Mouse (Mus musculus) neural tube, embryonic 11.5 days (tissue): Measurements from ENCODE around the gene Speer4d. TPM values are rescaled to one million over a fixed set of nuclear protein-coding genes. Genes with fewer than 3 reads are reported as not detected.
A peak's percentile ranks its signal among the peaks of the same experiment; 100 is the strongest.
"Not testable (repeated sequence)": the region's sequence is repeated elsewhere in the genome, so short reads cannot be mapped to it uniquely, and the experiment has no call there.

Experiments
- ATAC-seq: fragments of 200-750 bp; cut with Nextera tagmentation; 2 replicates; pipeline ENCODE4 v1.8.0; 2017; ENCODE audit warnings: moderate number of reproducible peaks, mild to moderate bottlenecking, moderate TSS enrichment, moderate library complexity; ENCODE audit not compliant: insufficient read depth, low FRiP score, low TSS enrichment
- DNase-seq: peaks from one replicate; pipeline ENCODE4 v3.0.0-alpha.2; 2015; ENCODE audit warnings: low spot score
- H3K27ac ChIP-seq: fragments of 300-500 bp; sonication (generic); 2 replicates; pipeline ENCODE4 v1.5.1; 2014; ENCODE audit warnings: low read depth, mild to moderate bottlenecking, low read length
- H3K27me3 ChIP-seq: fragments of 300-500 bp; sonication (generic); 2 replicates; pipeline ENCODE4 v1.6.1; 2014; ENCODE audit warnings: mild to moderate bottlenecking, low read length, mixed read lengths; ENCODE audit not compliant: control insufficient read depth, insufficient read depth
- H3K36me3 ChIP-seq: fragments of 300-500 bp; sonication (generic); 2 replicates; pipeline ENCODE4 v1.6.1; 2014; ENCODE audit warnings: mild to moderate bottlenecking, low read length, moderate library complexity, mixed read lengths; ENCODE audit not compliant: control insufficient read depth, insufficient read depth
- H3K4me1 ChIP-seq: fragments of 300-500 bp; sonication (generic); 2 replicates; pipeline ENCODE4 v1.6.1; 2014; ENCODE audit warnings: low read length, mixed read lengths; ENCODE audit not compliant: control insufficient read depth, insufficient read depth
- H3K4me2 ChIP-seq: fragments of 300-500 bp; sonication (generic); 2 replicates; pipeline ENCODE4 v1.6.1; 2014; ENCODE audit warnings: low read depth, mild to moderate bottlenecking, moderate library complexity
- H3K4me3 ChIP-seq: fragments of 300-500 bp; sonication (generic); 2 replicates; pipeline ENCODE4 v1.5.1; 2014; ENCODE audit warnings: low read depth, low read length
- H3K9ac ChIP-seq: fragments of 300-500 bp; sonication (generic); 2 replicates; pipeline ENCODE4 v1.6.1; 2014; ENCODE audit warnings: mild to moderate bottlenecking, low read length
- H3K9me3 ChIP-seq: fragments of 300-500 bp; sonication (generic); 2 replicates; pipeline ENCODE4 v1.6.1; 2016; ENCODE audit warnings: low read length; ENCODE audit not compliant: control insufficient read depth
- WGBS: fragments of 180-500 bp; shearing (Covaris S2); extraction: QIAGEN DNeasy Blood & Tissue Kit; methylation state at CpG from one replicate; pipeline ENCODE4 v1.1.7; 2014; 5-methylcytosine and 5-hydroxymethylcytosine counted together
- polyA plus RNA-seq: library from polyadenylated mRNA; unstranded; fragments of >200 nt; fragmentation: Nextera tagmentation; extraction: Ambion mirVana; gene quantifications from 2 replicates; pipeline ENCODE4 v1.2.1, GENCODE M21; 2014

Speer4d gene
- polyA plus RNA-seq, 1 experiment from 2014 or later = not detected

- not testable (repeated sequence) for H3K9ac ChIP-seq, H3K9me3 ChIP-seq, ATAC-seq, H3K36me3 ChIP-seq, H3K4me1 ChIP-seq, H3K27me3 ChIP-seq, DNase-seq, H3K4me2 ChIP-seq, H3K27ac ChIP-seq, H3K4me3 ChIP-seq
- WGBS = 31% methylated on average over 5 of the region's 5 CpGs
These were observed 11.2 kb downstream of the Speer4d start for GRCm38 (mm10) chr5:15630068-15630467.

- not testable (repeated sequence) for H3K27ac ChIP-seq, H3K27me3 ChIP-seq, DNase-seq, H3K4me1 ChIP-seq, H3K4me2 ChIP-seq, H3K9ac ChIP-seq, H3K36me3 ChIP-seq, H3K4me3 ChIP-seq, H3K9me3 ChIP-seq
- WGBS = 66% methylated on average over 2 of the region's 2 CpGs
- peak; percentile 58; the same call in 1 of the 2 replicates for ATAC-seq
These were observed 18.8 kb downstream of the Speer4d start for GRCm38 (mm10) chr5:15637637-15638036.

- H3K4me3 ChIP-seq, H3K9ac ChIP-seq, H3K4me2 ChIP-seq, H3K9me3 ChIP-seq, H3K27me3 ChIP-seq, H3K27ac ChIP-seq, ATAC-seq, H3K36me3 ChIP-seq, H3K4me1 ChIP-seq, DNase-seq: not testable (repeated sequence)
- 27% methylated on average over 6 of the region's 6 CpGs for whole genome bisulfite sequencing
These were observed 26.8 kb downstream of the Speer4d start for GRCm38 (mm10) chr5:15645707-15646106.

GRCm38 (mm10) chr5:15652334-15652733, 33.5 kb downstream of the Speer4d start:
- H3K9me3 ChIP-seq, ATAC-seq, DNase-seq, H3K4me1 ChIP-seq, H3K27me3 ChIP-seq, H3K4me3 ChIP-seq, H3K4me2 ChIP-seq, H3K27ac ChIP-seq, H3K9ac ChIP-seq, H3K36me3 ChIP-seq: not testable (repeated sequence)
- WGBS = 65% methylated on average over 2 of the region's 2 CpGs

- not testable (repeated sequence) for H3K27me3 ChIP-seq, H3K9me3 ChIP-seq, H3K4me2 ChIP-seq, H3K36me3 ChIP-seq, ATAC-seq, H3K4me3 ChIP-seq, H3K27ac ChIP-seq, DNase-seq, H3K9ac ChIP-seq, H3K4me1 ChIP-seq
- 70% methylated on average over 1 of the region's 1 CpGs for WGBS
These were observed 38.1 kb downstream of the Speer4d start, which contains the start of gene 4930572O03Rik for GRCm38 (mm10) chr5:15656959-15657358. TSS of gene 4930572O03Rik (minus strand) at chr5:15657059.

GRCm38 (mm10) chr5:15663847-15664246, 45.0 kb downstream of the Speer4d start:
- not testable (repeated sequence) for H3K9ac ChIP-seq, H3K4me2 ChIP-seq, H3K9me3 ChIP-seq, DNase-seq, H3K27ac ChIP-seq, H3K36me3 ChIP-seq, H3K27me3 ChIP-seq, H3K4me1 ChIP-seq, ATAC-seq, H3K4me3 ChIP-seq
- 80% methylated on average over 7 of the region's 7 CpGs for WGBS

- H3K4me3 ChIP-seq, H3K27me3 ChIP-seq, H3K4me2 ChIP-seq, H3K9ac ChIP-seq, H3K27ac ChIP-seq, H3K9me3 ChIP-seq, H3K4me1 ChIP-seq, H3K36me3 ChIP-seq: not testable (repeated sequence)
- ATAC-seq (peak; percentile 50; the same call in 1 of the 2 replicates), DNase-seq (peak; percentile 9)
- WGBS = 86% methylated on average over 7 of the region's 18 CpGs
These were observed 51.9 kb downstream of the Speer4d start for GRCm38 (mm10) chr5:15670789-15671188.

Other genes with a start within 250 kb of the Speer4d start
- not detected in 2 replicates for gene Gm21149, start 142.5 kb upstream of the Speer4d start, polyA plus RNA-seq
- not detected in 2 replicates for gene Gm21190, start 89.8 kb upstream of the Speer4d start, polyA plus RNA-seq
- gene Gm21083, start 41.7 kb upstream of the Speer4d start, polyA plus RNA-seq = not detected in 2 replicates
- gene 4930572O03Rik, start 38.0 kb downstream of the Speer4d start, polyA plus RNA-seq = not detected in 2 replicates
- not detected in 2 replicates for gene Speer4c, start 95.2 kb downstream of the Speer4d start, polyA plus RNA-seq